Mouse (Mus musculus): ENCODE data around the gene Pink1.

The Pink1 gene

GRCm38 (mm10) chr4:138326077-138326695, at the start of gene Pink1:
Gene Pink1, minus strand, starts transcription at chr4:138326307.
- peak; percentile 95 for DNase-seq

- DNase-seq, result no peak
Measured at GRCm38 (mm10) chr4:138375117-138375516, 49.0 kb upstream of the Pink1 start.

GRCm38 (mm10) chr4:138370996-138371516, 44.9 kb upstream of the Pink1 start:
- no peak for DNase-seq

DNA sequence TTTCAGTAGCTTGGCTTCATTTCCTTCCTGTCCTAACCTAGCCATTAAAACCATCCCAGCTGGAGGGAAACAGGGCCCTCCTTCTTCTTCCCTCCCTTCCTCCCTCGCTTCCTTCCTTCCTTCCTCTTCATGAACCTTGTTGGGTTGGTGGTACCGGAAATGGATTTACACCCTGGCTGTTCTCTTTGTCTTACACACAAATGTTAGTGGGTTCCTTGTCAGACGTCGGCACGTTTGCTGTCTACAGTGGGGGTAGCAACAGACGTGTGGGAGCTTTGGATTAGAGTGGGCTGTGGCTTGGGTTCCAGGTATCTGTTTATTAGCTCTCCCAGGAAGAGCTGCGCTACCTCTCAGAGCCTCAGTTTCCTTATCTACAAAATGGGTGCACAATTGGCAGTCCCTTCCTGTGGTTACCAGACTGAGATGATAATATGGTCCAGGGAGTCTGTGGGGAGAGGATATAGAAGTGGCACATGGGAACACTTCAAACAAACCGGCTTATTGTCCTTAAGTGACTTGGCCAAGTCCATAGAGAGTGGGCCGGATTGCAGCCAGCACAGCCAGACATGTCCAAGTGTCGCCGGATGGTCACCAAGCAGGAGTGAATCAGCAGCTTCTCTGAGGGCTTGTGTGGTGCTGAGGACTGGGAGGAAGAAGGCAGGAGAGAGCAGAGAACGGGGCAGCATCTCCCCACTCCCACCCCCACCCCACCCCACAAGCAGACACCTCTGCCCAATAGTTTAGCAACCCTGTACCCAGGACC, 42.6 kb upstream of the Pink1 start:
- no peak for DNase-seq

GRCm38 (mm10) chr4:138367641-138368497, 41.8 kb upstream of the Pink1 start, which contains the start of gene Cda:
Gene Cda, minus strand, starts transcription at chr4:138367992.
- peak; percentile 79 for DNase-seq

DNA sequence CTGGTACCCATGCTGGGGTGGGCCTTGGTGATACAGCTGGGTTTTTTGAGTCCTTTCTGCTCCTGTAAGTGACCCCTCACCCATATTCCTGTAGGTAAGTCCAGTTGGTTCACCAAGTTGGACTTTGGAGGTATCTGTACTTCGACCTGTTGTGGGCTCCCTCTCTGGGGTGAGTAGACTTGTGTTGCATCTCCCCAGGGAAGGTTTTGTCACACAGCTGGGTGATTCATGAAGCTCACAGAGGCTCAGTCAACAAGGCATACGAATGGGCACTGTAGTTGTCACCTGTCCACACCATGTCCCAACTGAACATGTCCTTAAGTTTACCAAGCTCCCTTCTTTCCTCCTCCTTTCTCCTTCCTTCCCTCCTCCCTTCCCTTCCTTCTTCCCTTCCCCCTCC, 40.5 kb upstream of the Pink1 start:
- DNase-seq, result no peak

DNA sequence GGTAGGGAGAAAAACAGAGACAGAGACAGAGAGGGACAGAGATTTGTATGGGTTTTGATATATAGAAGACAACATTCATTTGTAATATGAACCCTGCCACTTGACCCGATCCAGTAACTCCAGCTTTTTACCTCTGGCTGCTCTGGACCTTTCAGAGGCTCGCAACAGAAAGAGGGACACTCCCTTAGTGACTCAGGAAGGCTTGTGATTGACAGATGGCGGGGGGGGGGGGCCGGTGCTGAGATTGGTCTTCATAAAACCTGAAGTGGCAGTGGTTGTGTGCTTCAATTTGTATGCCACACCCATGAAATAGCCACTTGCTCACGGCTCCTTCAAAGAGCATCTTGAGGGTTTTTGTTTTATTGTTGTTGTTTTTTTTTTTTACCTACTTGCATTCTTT, 37.4 kb upstream of the Pink1 start:
- no peak for DNase-seq

- DNase-seq, result no peak
Measured at GRCm38 (mm10) chr4:138362883-138363282, 36.8 kb upstream of the Pink1 start.

GRCm38 (mm10) chr4:138361370-138361821, 35.3 kb upstream of the Pink1 start:
- peak; percentile 63 for DNase-seq

DNA sequence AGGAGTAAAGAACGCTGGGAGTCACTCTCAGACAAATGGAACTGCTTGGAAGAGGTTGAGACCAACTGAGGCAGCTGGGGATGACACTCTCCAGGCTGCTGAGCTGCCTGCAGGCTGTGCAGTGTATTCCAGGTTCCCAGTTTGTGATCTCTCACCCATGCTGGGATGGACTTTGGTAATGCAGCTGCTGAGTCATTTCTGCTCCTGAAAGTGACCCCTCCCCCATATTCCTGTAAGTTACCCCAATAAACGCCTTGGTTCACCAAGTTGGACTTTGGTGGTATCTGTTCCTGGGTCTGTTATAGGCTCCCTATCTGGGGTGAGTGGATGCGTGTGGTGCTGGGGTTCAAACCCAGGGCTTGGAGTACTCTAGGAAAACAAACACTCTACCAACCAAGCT, 32.1 kb upstream of the Pink1 start:
- no peak for DNase-seq

GRCm38 (mm10) chr4:138356551-138356950, 30.4 kb upstream of the Pink1 start:
- DNase-seq, result no peak

- no peak for DNase-seq
Measured at GRCm38 (mm10) chr4:138356141-138356540, 30.0 kb upstream of the Pink1 start.

DNA sequence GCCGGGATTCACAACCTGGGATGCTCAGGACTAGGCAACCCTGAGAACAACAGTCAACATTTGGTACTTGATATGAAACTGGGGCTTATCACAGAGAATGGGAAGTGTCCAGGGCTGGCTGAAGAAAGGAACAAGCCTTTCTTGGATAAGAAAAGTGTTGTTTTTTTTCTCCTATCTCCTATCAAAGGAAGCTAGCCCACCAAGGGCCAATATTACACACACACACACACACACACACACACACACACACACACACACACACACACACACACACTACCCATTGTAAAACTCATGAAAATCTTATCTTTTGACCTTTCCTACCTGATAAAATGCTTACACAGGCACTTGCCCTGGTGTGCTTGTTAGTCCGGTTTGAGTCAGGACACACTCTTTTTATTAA, 29.4 kb upstream of the Pink1 start:
- no peak for DNase-seq

GRCm38 (mm10) chr4:138353438-138354171, 27.5 kb upstream of the Pink1 start:
- DNase-seq, result no peak

DNA sequence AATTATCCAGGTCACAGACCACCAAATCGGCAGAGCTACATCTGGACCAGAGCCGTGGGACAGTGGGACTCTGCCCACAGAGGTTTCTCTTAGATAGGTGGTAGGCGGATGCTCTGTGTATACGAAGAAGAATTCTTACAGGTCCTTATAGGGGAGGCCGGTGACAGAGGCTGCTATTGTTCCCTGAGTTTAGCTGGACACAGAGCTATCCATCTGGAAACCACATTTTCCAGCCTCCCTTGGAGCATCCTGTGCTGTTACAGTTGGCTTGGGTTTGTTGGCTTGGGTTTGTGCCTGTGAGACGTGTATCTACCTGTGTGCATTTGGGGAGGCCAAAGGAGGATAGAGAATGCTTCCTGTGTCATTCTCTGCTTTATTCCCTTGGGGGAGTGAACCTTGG, 26.6 kb upstream of the Pink1 start:
- DNase-seq, result no peak

DNA sequence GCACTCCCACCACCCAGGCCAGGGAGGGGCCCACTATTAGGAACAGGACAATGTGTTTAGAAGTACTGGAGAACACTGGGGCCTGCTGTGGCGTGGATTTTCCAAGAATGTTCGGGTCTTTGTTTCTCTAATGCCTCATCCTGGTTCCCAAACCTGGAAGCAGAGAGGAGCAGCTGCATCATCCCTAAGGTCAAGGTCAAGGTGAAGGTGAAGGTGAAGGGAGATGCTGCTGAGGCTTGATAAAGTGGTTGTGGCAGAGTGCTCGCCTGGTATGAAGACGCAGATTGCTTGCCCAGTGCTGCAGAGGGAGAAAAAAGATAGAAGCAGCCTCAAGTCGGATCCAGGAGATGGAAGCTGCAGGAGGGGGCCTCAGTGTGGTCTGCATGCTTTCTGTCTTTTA, 25.7 kb upstream of the Pink1 start:
- no peak for DNase-seq

GRCm38 (mm10) chr4:138348716-138349115, 22.6 kb upstream of the Pink1 start:
- DNase-seq, result no peak

DNA sequence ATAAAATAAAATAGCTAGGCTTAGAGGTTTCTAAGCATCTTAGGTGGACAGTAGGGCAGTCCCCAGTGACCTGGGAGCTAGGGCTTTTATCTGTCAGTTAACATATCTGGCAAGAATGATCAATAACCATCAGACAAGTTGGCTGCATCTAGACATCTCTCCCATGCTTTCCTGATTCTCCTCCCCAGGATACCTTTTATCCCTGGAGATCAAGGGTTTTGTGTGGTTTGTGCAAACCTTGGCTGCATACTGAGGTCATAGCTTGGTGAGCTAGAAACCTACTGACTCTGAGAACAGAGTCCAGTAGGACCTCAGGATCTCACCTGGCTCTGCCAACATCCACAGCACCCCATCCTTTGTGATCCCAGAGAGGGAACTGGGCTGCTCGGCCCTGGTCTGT, 21.2 kb upstream of the Pink1 start:
- no peak for DNase-seq

- no peak for DNase-seq
Measured at GRCm38 (mm10) chr4:138344891-138345545, 18.9 kb upstream of the Pink1 start.

DNA sequence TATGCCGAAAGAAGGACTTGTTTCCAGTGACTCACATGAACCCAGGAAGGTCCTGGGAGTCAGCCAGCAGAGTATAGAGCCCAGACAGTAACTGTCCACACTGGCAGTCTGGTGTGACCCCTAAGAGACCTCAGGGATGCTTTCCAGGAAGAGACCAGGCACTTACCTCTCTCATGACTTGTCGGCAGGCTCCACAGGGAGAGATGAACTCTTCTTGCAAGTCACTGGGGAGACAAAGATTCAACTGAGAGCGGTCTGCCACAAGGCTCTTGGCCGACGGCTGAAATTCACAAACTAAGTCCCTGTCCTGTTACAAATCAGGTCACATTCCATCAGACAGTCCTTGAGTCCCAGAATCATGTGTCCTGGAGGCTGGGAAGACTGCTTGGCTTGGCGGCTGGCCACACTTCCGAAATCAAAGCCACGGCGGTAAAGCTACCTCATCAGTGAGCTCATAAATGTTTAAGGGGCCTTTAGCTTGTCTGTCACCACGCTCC, 17.3 kb upstream of the Pink1 start:
- DNase-seq, result no peak

DNA sequence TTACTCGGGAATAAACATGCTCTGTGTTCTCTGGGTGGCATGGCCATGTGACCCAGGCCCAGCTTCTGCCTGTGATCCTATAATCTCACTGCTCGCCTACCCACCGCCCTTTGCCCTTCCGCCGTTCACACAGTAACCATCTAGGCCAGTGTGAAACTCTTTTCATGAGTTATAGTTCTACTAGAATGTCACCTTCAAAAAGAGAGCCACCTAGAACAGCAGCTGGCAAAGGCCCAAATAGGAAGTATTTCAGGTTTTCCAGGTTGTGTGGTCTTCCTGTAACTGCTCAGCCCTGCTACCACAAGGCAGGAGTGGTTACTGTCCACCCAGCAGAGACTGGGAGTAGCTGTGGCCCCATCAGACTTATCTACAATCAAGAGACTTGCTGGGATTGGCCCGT, 16.7 kb upstream of the Pink1 start:
- no peak for DNase-seq

GRCm38 (mm10) chr4:138342048-138342447, 15.9 kb upstream of the Pink1 start:
- no peak for DNase-seq
